Mouse (Mus musculus) mesoderm, embryonic 11.5 days (tissue): Measurements from ENCODE around the gene Wdr35.
"Not testable (repeated sequence)": the region's sequence is repeated elsewhere in the genome, so short reads cannot be mapped to it uniquely, and the experiment has no call there.

Experiments used
- DNase-seq: peaks from one replicate; pipeline ENCODE4 v3.0.0-alpha.2; 2012; ENCODE audit warnings: low read depth, low spot score

Wdr35 gene

GRCm38 (mm10) chr12:8973820-8974465 lies at the start of gene Wdr35:
Gene Wdr35, plus strand, starts transcription at chr12:8973892.
- peak; percentile 85 for DNase-seq

DNA sequence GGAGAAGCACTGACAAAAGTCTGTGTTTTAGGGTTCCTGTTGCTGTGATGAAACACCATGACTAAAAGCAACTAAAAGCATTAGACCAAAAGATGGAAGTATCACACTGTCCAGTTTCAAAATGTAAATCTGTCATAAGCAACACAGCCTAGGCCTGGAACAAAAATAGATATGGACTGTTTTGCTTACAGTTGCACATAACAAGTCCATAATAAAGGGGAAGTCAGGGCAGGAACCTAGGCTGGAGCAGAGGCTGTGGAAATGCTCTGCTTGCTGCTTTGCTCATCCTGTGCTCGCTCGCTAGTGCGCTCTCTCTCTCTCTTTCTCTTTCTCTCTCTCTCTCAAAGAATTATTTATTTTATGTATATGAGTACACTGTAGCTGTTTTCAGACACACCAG lies 46.0 kb upstream of the Wdr35 start:
- DNase-seq, result no peak

DNA sequence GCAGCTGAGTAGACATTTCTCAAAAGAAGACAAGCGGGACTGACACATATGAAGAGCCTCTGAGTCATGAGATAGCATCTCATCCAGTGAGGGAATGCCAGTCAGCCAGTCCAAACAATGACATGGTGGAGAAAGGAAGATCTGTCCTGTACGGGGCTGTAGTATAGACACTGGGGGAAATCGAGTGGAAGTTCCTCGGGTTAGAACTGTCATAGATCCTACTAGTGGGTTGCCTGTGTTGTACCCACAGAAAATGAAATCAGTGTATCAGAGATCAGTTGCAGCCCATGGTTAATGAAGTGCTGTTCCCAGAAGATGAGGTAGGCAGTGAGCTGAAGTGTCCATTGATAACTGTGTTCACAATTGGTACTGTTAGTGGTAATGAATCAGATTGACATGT lies 44.9 kb upstream of the Wdr35 start:
- DNase-seq, result no peak

DNA sequence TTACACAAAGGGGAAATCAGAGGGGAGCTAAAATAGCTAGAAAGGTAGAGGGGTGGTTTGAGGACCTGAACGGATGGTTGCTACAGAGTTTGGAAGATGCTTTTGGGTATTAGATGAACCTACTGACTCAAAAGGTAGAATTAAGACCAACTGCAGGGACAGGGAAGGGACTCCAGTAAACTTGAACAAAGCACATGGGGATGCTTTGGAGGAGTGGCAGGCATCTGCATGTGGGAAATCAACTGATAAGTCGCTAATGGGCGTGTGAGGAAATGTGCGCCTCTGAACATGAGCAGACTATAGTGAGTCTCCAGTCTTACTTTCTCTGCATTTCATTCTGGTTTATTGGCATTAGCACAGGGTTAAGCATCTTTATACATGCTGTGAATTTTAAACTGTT lies 42.6 kb upstream of the Wdr35 start:
- DNase-seq, result no peak

GRCm38 (mm10) chr12:8935349-8935748 lies 38.3 kb upstream of the Wdr35 start:
- DNase-seq, result peak; percentile 56

DNA sequence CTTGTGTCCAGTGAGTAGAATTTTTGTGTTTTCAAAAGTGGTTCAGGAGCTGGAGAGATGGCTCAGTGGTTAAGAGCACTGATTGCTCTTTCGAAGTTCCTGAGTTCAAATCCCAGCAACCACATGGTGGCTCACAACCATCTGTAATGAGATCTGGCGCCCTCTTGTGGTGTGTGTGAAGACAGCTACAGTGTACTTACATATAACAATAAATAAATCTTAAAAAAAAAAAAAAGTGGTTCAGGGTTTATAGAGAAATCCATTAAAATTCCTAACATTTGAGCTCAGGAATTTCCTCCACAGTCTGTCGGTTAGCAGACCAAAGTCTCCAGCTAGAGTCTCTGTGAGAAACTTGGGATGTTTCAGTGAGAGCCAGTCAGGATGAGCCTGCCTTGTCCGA lies 37.5 kb upstream of the Wdr35 start:
- not testable (repeated sequence) for DNase-seq

DNA sequence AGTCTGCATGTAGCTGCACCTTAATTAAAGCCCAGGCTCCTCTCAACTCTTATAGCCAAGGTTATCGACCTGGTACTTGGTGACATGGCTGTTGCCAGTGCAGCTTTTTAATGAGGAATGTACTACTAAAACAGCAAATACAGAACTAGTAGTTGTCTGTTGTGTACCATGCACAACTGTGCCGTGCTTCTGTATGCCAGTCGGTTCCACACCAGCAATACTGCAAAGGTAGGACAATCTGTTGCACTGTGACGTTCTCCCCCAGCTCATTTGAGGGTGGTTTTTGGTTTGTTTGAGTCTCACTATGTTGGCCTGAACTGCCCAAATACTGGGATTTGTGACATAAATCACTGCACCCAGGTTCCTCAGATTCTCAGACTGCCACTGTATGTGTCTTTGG lies 34.2 kb upstream of the Wdr35 start:
- no peak for DNase-seq

- no peak for DNase-seq
Observed at GRCm38 (mm10) chr12:8940011-8941005, 33.4 kb upstream of the Wdr35 start.

DNA sequence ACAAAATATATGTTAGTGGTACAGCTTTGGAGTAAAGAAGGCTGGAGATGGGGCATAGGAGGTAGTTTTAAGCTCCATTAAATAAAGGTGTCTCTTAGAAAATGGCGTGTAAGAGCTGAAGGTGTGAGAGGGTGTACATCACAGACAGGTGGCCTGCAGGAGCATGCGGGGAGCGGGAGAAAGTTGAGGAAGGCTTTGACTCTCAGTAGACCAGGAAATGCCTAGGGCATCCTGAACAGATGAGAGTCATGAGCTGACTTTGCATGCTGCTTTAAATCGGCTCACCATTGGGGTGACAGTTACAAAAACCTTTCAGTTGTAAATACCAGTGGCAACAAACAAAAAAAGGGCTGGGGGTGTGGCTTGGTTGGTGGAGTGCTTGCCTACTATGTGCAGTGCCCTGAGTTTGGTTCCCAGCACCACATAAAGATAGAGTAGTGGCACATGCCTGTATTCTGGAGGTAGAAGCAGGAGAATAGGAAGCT lies 32.5 kb upstream of the Wdr35 start:
- no peak for DNase-seq

DNA sequence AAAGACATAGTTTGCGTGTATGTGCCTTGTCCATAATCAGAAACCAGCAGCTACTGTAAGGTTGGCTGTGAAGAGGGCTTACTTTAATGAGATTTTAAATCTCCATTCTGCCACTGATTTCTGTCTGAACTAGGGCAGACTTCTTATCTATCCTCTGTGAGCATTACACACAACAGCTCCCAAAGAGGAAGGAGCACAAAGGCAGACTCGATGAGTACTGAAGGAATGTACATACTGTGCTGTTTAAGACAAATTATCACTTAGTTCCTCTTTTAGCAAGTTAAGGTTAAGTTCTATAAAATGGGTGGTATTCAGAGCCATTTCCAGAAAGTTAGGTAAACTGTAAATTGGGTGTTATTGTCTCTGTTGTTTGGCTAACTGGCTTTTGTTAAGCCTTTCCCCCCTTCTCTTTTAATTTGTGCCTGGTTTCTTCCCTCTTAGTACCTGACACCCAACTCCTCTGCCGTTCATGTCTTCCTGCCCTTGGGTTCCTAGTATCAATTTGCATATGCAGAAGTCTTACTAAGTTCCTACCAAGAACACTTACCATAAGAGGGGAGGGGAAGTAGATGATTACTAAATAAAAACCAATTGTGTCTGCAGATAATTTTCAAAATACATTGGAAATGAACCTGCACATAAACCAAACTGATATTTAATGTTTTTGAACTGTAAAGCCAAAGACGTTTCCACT lies 31.8 kb upstream of the Wdr35 start:
- DNase-seq, result no peak

DNA sequence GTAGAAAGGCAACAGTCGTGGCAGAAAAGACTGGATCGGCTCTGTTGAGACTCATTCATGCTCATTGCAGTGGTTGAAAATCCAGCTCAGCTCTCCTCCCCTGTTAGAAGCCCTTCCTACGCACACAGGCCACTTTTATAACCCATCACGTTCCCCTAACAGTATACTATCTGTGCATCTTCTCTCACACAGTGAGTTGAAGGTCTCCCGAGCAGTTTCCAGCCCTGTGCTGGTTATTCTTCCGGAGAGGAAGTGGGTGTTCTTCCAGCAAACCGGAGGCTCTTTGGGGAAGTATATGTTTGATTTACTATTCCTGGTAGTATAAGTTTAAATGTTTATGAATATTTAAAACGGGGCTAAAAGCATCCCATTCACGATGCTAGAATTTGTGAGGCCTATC lies 26.5 kb upstream of the Wdr35 start:
- no peak for DNase-seq

DNA sequence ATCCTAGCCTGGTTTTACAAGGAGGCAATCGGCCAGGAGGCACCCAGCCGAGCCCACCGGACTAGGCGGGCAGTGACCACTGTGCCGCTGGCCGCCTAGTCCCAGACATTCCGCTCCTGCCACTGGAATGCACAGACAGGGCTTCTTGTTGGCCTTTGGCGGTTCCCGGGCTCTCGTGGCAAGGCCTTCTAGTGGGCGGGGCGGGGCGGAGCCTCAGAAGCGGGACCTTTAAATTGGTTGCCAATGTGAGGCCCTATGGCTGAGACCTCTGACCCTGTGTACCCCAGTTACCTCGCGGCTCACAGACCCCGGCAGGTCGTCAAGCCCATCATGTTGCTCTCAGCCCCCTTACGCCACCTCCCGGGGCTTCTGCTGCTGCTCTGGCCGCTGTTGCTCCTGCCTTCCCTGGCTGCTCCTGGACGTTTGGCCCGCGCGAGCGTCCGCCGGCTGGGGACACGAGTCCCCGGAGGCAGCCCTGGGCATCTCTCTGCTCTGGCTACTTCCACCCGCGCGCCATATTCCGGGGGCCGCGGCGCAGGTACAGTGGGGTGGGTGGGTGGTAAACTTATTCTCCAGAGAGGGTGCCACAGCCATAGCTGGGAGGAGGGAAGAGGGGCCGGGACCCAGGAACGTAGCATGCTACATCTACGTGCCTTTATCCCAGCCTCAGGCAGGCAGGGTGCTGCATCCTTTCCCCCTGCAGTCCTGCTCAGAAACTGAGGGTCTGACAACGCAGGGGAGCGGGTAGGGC lies 25.8 kb upstream of the Wdr35 start, which contains the start of gene Matn3:
Gene Matn3, plus strand, starts transcription at position 216 of the 751 bp plus-strand sequence.
- peak; percentile 77 for DNase-seq

DNA sequence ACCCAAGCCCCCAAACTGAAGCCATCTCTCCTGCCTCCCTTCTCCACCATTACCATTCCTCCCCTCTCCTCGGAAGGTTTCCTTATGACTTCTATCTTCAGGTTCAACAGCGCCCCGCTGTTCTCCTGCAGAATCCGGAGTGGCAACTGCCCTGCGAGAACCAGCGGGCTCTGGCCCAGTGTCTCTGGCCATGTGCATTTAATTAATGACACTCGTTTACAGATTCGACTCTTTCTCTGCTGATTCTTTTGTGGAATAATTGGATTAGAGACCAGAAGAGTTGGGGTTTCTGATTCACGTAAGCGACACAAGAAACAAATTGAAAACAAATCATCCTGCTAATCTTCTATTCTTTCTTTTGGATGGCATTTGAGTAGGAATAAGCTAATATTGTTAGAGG lies 20.6 kb upstream of the Wdr35 start:
- no peak for DNase-seq

DNA sequence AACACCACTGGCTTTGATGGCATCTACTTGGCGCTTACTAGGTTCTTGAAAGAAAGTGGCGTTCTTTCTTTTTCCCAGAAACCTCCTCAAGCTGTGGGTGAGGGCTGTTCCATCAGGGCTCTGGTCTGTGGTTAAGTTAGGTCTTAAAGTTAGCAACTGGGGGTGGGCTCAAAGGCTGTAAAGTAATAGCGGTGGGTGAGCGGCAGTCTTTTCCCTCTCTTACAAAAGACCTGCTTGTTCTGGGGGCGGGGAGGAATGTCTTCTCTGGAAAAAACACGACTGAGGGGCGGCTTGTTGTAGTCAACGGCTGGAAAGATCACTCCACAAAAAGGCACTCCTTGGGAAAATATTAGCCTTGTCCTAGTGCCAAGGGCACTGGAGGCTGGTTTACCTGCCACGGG lies 19.5 kb upstream of the Wdr35 start:
- DNase-seq, result no peak

- DNase-seq, result no peak
Observed at GRCm38 (mm10) chr12:8961607-8962316, 11.9 kb upstream of the Wdr35 start.

DNA sequence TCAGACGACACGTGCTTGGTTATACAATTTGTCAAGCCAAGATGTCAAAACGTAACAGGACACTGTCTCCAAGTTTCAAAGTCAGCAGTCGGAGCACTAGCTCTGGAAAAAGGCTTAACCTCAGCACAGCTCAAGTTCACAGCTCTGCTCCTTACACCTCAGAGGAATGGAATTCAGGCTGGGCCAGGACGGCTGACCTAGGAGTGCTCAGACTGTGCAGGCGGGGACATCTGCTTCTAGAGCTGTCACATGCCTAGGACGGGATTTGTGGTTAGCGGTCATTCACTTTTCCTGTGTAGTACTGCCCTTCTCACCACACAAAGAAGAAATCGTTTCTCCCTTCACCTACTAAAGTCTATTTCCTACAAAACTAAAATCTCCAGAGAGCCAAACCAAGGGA lies 3.9 kb upstream of the Wdr35 start:
- peak; percentile 87 for DNase-seq

DNA sequence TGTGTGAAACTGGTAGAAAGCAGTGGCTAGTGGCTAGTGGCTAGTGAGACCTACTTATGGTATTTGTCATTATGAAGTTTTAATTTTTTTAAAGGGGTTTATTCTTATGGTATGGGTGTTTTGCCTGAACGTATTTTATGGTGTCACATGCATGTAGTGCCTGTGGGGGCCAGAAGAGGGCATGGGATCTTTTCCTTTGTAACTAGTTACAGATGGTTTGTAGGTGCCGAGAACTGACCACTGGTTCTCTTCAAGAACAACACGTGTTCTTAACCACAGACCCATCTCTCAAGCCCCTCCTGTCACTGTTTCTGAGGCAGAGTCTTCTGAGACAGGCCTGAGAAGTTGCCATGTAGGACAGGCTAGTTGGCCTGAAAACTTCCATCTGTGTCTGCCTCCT lies 1.4 kb downstream of the Wdr35 start:
- DNase-seq, result no peak

DNA sequence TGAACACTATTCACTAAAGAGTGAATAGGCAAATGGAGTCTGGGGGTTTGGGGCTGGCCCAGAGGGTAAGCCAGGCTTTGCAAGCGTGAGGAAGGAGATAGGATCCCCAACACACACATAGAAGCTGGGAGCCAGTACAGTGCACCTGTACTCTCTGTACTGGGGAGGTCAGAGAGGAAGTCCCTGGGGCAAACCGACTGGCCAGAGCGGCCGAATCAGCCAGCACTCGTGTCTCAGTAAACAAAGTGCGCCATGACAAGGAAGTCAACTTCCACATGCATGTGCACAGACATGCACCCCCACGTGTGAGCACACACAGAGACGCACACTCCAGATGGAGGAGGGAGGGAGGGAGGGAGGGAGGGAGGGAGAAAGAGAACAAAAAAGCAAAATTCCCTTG lies 19.5 kb downstream of the Wdr35 start:
- no peak for DNase-seq

DNA sequence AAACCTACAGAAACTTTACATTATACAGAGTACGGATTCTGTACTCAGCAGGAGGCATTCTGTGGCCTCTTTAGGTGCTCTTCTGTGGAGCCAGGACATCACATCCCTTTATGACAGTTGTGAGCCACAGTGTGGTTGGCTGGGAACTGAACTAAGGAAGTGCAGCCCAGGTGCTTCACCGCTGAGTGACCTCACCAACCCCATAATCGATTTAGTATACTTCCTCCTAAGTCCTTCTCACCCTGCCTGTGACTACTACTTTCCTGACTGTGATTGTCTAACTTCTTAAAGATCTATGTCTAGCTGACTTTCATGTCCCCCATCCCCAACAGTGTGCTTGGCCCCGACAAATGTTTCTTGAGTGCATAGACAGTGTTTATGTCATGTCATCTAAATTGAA lies 24.6 kb downstream of the Wdr35 start:
- no peak for DNase-seq

GRCm38 (mm10) chr12:9002038-9002648 lies 28.5 kb downstream of the Wdr35 start:
- peak; percentile 86 for DNase-seq
